ENCODE assay signal across 8 mouse cellular contexts in genomic region chr5:98184971-98185805, GRCm38 (mm10). TPM values are rescaled to one million over a fixed set of nuclear protein-coding genes. Genes with fewer than 3 reads are reported as not detected.
DNase-seq lines count a peak whose midpoint lies in the region; TF ChIP-seq lines count a peak whose summit lies in the region.
"Had no signal": no experiment of that assay in that cellular context is flagged by ENCODE, and none has a peak within 500 bp of the region (broad histone marks: within the 10 kb centered on the region; RNA-seq: fewer than 3 reads in every experiment).

No protein-coding gene starts in this region.

- WGBS in embryonic facial prominence, embryonic 10.5 days, result under 1% methylated on average over 89 of the region's 89 CpGs
- WGBS in kidney, adult 2 months, result 2% methylated on average over 89 of the region's 89 CpGs
- under 1% methylated on average over 89 of the region's 89 CpGs for WGBS in liver, adult 2 months

- no peaks in the 10 kb centered on the region for H3K79me2 ChIP-seq in liver, adult 2 months (ENCODE audit: control insufficient read depth, insufficient read depth, low read length)
- H3K79me2 ChIP-seq in myocyte (ENCODE audit: control insufficient read depth, insufficient read depth), result no peaks in the 10 kb centered on the region

- H3K27me3 ChIP-seq in embryonic facial prominence, embryonic 10.5 days (replicated peaks; ENCODE audit: low read depth, poor library complexity, severe bottlenecking), result peaks cover 100% of the 10 kb centered on the region
- peaks cover 10% of the 10 kb centered on the region for H3K27me3 ChIP-seq in kidney, adult 2 months (replicated peaks; ENCODE audit: control insufficient read depth, insufficient read depth, low read length)
- peaks cover 44% of the 10 kb centered on the region for H3K27me3 ChIP-seq in liver, adult 2 months (ENCODE audit: control insufficient read depth, insufficient read depth, low read length)
- H3K27me3 ChIP-seq in myocyte (ENCODE audit: control insufficient read depth, insufficient read depth, insufficient read length), result no peaks in the 10 kb centered on the region

- DNase-seq in adrenal gland, postnatal 4 days (ENCODE audit: low spot score in 2 of 2), result peak; percentile 48 to 71
- DNase-seq in embryonic facial prominence, embryonic 10.5 days (ENCODE audit: low spot score), result peak; percentile 92
- DNase-seq in heart, adult 8-10 months (ENCODE audit: low spot score), result peak; percentile 73
- DNase-seq in kidney, adult 2 months, result peak; percentile 82
- peak; percentile 43 for DNase-seq in liver, adult 2 months (ENCODE audit: extremely low read depth, low read depth, low spot score)
- DNase-seq in spleen, postnatal 36 days (ENCODE audit: low spot score in 2 of 2), result peak; percentile 49

- H3K9ac ChIP-seq in liver, adult 2 months (ENCODE audit: low read depth, low read length), result peak overlapping the region; percentile 72

- H3K4me3 ChIP-seq in embryonic facial prominence, embryonic 10.5 days, result peak overlapping the region; percentile 65
- H3K4me3 ChIP-seq in kidney, adult 2 months (ENCODE audit: insufficient read depth, low read depth, low read length), result peak overlapping the region; percentile 54
- H3K4me3 ChIP-seq in liver, adult 2 months (ENCODE audit: insufficient read depth, low read depth, low read length), result peak overlapping the region; percentile 72; the same call in 1 of the 2 replicates
- peak overlapping the region; percentile 19 for H3K4me3 ChIP-seq in myocyte

- H3K9me3 ChIP-seq in embryonic facial prominence, embryonic 10.5 days, result no peaks in the 10 kb centered on the region

- H3K4me2 ChIP-seq in myocyte (ENCODE audit: low read depth), result peak overlapping the region; percentile 55

- peak; percentile 63 for TF ChIP-seq CTCF in kidney, adult 2 months (conservative IDR thresholded peaks at IDR 0.05; ENCODE audit: insufficient read depth, insufficient read length, low read depth, low read length)
- peak; percentile 81 for TF ChIP-seq CTCF in liver, adult 2 months (IDR thresholded peaks at IDR 0.05; ENCODE audit: low read depth, low read length)

- H3K36me3 ChIP-seq in embryonic facial prominence, embryonic 10.5 days (replicated peaks), result no peaks in the 10 kb centered on the region
- H3K36me3 ChIP-seq in kidney, adult 2 months (ENCODE audit: control insufficient read depth, insufficient read depth, low read length), result no peaks in the 10 kb centered on the region
- no peaks in the 10 kb centered on the region for H3K36me3 ChIP-seq in liver, adult 2 months (ENCODE audit: control insufficient read depth, insufficient read depth, low read length)
- no peaks in the 10 kb centered on the region for H3K36me3 ChIP-seq in myocyte (ENCODE audit: control insufficient read depth, insufficient read depth)

- no peak overlapping the region; the same call in 1 of the 2 replicates for H3K27ac ChIP-seq in embryonic facial prominence, embryonic 10.5 days (replicated peaks)
- no peak overlapping the region for H3K27ac ChIP-seq in kidney, adult 2 months (ENCODE audit: insufficient read depth, low read depth, low read length)
- H3K27ac ChIP-seq in liver, adult 2 months (replicated peaks; ENCODE audit: insufficient read depth, low read depth, low read length), result no peak overlapping the region
- H3K27ac ChIP-seq: macrophage had no signal

- H3ac ChIP-seq in myocyte (ENCODE audit: control insufficient read depth, insufficient read length), result peak overlapping the region; percentile 32

- peaks cover 46% of the 10 kb centered on the region for H3K4me1 ChIP-seq in embryonic facial prominence, embryonic 10.5 days
- H3K4me1 ChIP-seq in kidney, adult 2 months (ENCODE audit: control insufficient read depth, insufficient read depth, low read length), result no peaks in the 10 kb centered on the region
- H3K4me1 ChIP-seq in liver, adult 2 months (ENCODE audit: control insufficient read depth, insufficient read depth, low read length), result peaks cover 7% of the 10 kb centered on the region

- TF ChIP-seq POLR2A in kidney, adult 2 months (IDR thresholded peaks at IDR 0.05; ENCODE audit: low read depth, low read length), result no peak
- TF ChIP-seq POLR2A in liver, adult 2 months (IDR thresholded peaks at IDR 0.05; ENCODE audit: extremely low read depth, insufficient read depth, low read length), result no peak
- peak; percentile 46 for TF ChIP-seq POLR2A in myocyte (IDR thresholded peaks at IDR 0.05; ENCODE audit: insufficient read length, low read depth)

TF ChIP-seq in myocyte, 11 proteins besides CTCF, POLR2A, EP300 and RAD21:
- TF ChIP-seq MYOG (IDR thresholded peaks at IDR 0.05; ENCODE audit: control insufficient read depth in 1 of 3, insufficient read depth in 1 of 3, insufficient read length in 2 of 3, low read depth in 2 of 3) (peak in 1 of 3 experiments; percentile 34), MAX (IDR thresholded peaks at IDR 0.05; ENCODE audit: low read depth) (no peak)
TF ChIP-seq in myocyte: peak in this region for 1.

RNA-seq across cellular contexts. Expression of gene Prdm8, which starts 18.2 kb away (rescaled TPM):
- total RNA-seq in adrenal gland, postnatal 4 days (2021), result under 1 TPM; 0.14 to 0.34 TPM
- polyA plus RNA-seq in embryonic facial prominence, embryonic 10.5 days (2016; fragmentation: Nextera tagmentation; extraction: Ambion mirVana), result 0.05 and 0.19 TPM in 2 replicates
- under 1 TPM; 0.09 to 0.22 (median 0.15) TPM for total RNA-seq in heart, adult 8-10 months (2022)
- polyA plus RNA-seq in kidney, adult 2 months (2012; rRNA removed), result 0.03 TPM in 2 replicates
- not detected in 2 replicates for total RNA-seq in liver, adult 2 months (2014; rRNA removed)
- not detected in 2 replicates for polyA plus RNA-seq in liver, adult 2 months (2012; rRNA removed)
- polyA plus RNA-seq in myocyte (2012; fragmentation: generic; extraction: Trizol), result 1.5 TPM
- polyA plus RNA-seq: macrophage had no signal

Comparison
In these comparisons a context has a peak if more than half of its experiments do, and no peak if none do; other contexts are left out.
1. H3K4me3 ChIP-seq: peak in every context shown above with its lines; median percentile 72 in liver, adult 2 months; 65 in embryonic facial prominence, embryonic 10.5 days; 54 in kidney, adult 2 months; 19 in myocyte.